ENCODE assay signal across 8 mouse cellular contexts in the genomic region with DNA sequence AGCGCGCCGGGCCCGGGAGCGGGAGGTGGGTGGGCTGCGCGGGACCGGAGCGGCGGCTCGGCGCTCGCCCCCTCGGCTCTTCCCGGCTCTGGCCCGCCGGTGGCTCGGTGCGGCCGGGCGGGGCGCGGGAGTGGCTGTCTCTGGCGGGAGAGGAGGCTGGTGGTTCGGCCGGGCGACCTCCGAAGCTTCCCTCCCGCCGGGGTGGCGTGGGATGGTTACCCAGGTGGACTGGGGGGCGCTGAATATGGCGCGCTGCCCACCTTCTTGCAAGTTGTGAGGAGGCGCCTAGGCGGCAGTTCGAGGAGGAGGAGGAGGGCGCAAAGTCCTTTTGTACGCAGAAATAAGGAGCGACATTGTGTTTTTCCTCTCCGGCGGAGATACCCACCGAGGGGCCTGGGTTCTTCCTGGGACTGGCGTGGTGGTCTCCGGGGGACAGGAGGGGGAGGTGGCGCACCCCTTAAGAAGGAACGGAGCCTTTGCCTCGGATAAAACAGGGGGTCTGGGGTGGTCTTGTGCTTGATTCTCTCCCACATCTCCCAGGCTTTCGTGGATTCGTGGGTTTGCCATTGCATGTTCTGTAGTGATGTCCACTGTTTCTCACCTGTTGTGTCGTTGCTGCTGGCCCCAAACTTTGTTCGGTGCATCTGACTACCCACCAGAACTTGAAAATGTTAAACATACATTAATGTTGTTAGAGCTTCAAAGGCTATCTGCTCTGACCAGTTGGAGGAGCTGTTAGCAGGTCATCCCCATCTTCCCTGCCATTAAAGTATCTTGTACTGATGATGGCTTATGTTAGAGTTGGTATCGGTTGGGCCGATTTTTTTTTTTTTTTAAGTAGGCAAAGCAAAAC. TPM values are rescaled to one million over a fixed set of nuclear protein-coding genes. Genes with fewer than 3 reads are reported as not detected.
DNase-seq lines count a peak whose midpoint lies in the region; ATAC-seq and TF ChIP-seq lines count a peak whose summit lies in the region.

No protein-coding gene starts in this region.

- peak; percentile 35 for ATAC-seq in forebrain, embryonic 11.5 days (replicated peaks; ENCODE audit: low FRiP score)
- peak; percentile 38; the same call in 1 of the 2 replicates for ATAC-seq in heart, embryonic 16.5 days (replicated peaks; ENCODE audit: extremely low read depth, insufficient read depth, low FRiP score)
- ATAC-seq in neural tube, embryonic 15.5 days (ENCODE audit: low FRiP score), result no peak; the same call in 1 of the 2 replicates

- H3K4me3 ChIP-seq in CH12.LX (replicated peaks in 1 of 3; ENCODE audit: low read depth in 2 of 3, low read length in 2 of 3, poor library complexity in 1 of 3), result peak overlapping the region; percentile 62 to 97 (median 86)
- H3K4me3 ChIP-seq in forebrain, embryonic 11.5 days (ENCODE audit: low read depth, low read length), result peak overlapping the region; percentile 98
- H3K4me3 ChIP-seq in heart, embryonic 16.5 days (ENCODE audit: low read length), result peak overlapping the region; percentile 95
- H3K4me3 ChIP-seq in neural tube, embryonic 15.5 days (replicated peaks), result peak overlapping the region; percentile 88

- peaks cover 0 to 37% of the 10 kb centered on the region in 2 experiments; a peak in 2 of 4 replicates for H3K4me1 ChIP-seq in CH12.LX (ENCODE audit: control insufficient read depth in 1 of 2, insufficient read depth in 2 of 2)
- no peaks in the 10 kb centered on the region for H3K4me1 ChIP-seq in forebrain, embryonic 11.5 days (replicated peaks; ENCODE audit: control insufficient read depth, insufficient read depth, low read length)
- peaks cover 9% of the 10 kb centered on the region for H3K4me1 ChIP-seq in heart, embryonic 16.5 days (ENCODE audit: control insufficient read depth, insufficient read depth, low read length)
- H3K4me1 ChIP-seq in neural tube, embryonic 15.5 days, result peaks cover 45% of the 10 kb centered on the region

- dilution Hi-C loops in CH12.LX (cut with MboI; ENCODE audit: extremely low pct_ligation_motif_present, extremely low pct_unique_long_range_greater_than_20kb, low sequenced_read_pairs), result no loop called here

- peak overlapping the region; percentile 63 for H3K4me2 ChIP-seq in CH12.LX (ENCODE audit: insufficient read depth, low read depth, poor library complexity, severe bottlenecking)
- H3K4me2 ChIP-seq in forebrain, embryonic 11.5 days (ENCODE audit: low read depth, low read length, severe bottlenecking), result peak overlapping the region; percentile 64
- H3K4me2 ChIP-seq in heart, embryonic 16.5 days (ENCODE audit: low read depth, low read length), result peak overlapping the region; percentile 64
- H3K4me2 ChIP-seq in neural tube, embryonic 15.5 days, result peak overlapping the region; percentile 79

- in situ Hi-C loops in CH12.LX (cut with MboI; ENCODE audit: low pct_ligation_motif_present, low pct_unique_long_range_greater_than_20kb, low sequenced_read_pairs), result no loop called here

- TF ChIP-seq RAD21 in CH12.LX (IDR thresholded peaks at IDR 0.05; ENCODE audit: low read depth, low read length), result peak; percentile 33

- no peaks in the 10 kb centered on the region for H3K27me3 ChIP-seq in CH12.LX (replicated peaks)
- no peaks in the 10 kb centered on the region for H3K27me3 ChIP-seq in forebrain, embryonic 11.5 days (ENCODE audit: control insufficient read depth, insufficient read depth, low read length)
- H3K27me3 ChIP-seq in heart, embryonic 16.5 days (ENCODE audit: control insufficient read depth, insufficient read depth, low read length), result no peaks in the 10 kb centered on the region
- H3K27me3 ChIP-seq in neural tube, embryonic 15.5 days (replicated peaks), result no peaks in the 10 kb centered on the region

- H3K9me3 ChIP-seq in CH12.LX (replicated peaks; ENCODE audit: low read length), result no peaks in the 10 kb centered on the region
- H3K9me3 ChIP-seq in forebrain, embryonic 11.5 days (ENCODE audit: control insufficient read depth, low read length), result no peaks in the 10 kb centered on the region
- H3K9me3 ChIP-seq in heart, embryonic 16.5 days (replicated peaks; ENCODE audit: control insufficient read depth, low read length), result 0 out of 2 replicates have a peak, but pooled peaks cover 3% of the 10 kb centered on the region
- no peaks in the 10 kb centered on the region for H3K9me3 ChIP-seq in neural tube, embryonic 15.5 days (replicated peaks)

- H3K79me2 ChIP-seq in CH12.LX (replicated peaks; ENCODE audit: control insufficient read depth, extremely low read depth, insufficient read depth, poor library complexity, severe bottlenecking), result peaks cover 51% of the 10 kb centered on the region

- DNase-seq in CH12.LX (ENCODE audit: extremely low read depth), result peak; percentile 33
- DNase-seq in c-Kit-positive CD71-positive TER-119-negative erythroid progenitor cells, embryonic 14.5 days (ENCODE audit: low read depth), result peak; percentile 25
- DNase-seq in forebrain, embryonic 11.5 days (ENCODE audit: low spot score), result peak; percentile 81
- peak; percentile 57 to 80 for DNase-seq in kidney, postnatal 25 days
- DNase-seq in lung, adult 18-20 months, result peak; percentile 51 to 55
- peak; percentile 83 for DNase-seq in testis, postnatal 10 days (ENCODE audit: low spot score)

- peak overlapping the region; percentile 99 for H3K9ac ChIP-seq in CH12.LX (ENCODE audit: insufficient read depth, low read depth)
- H3K9ac ChIP-seq in forebrain, embryonic 11.5 days (ENCODE audit: low read length), result peak overlapping the region; percentile 99
- peak overlapping the region; percentile 100 for H3K9ac ChIP-seq in heart, embryonic 16.5 days (ENCODE audit: low read length)
- peak overlapping the region; percentile 97 for H3K9ac ChIP-seq in neural tube, embryonic 15.5 days (replicated peaks)

- TF ChIP-seq CTCF in CH12.LX (conservative IDR thresholded peaks at IDR 0.05 in 1 of 2, IDR thresholded peaks at IDR 0.05 in 1 of 2; ENCODE audit: low read depth in 2 of 2, low read length in 2 of 2), result peak in 1 of 2 experiments; percentile 58; a peak in 2 of 4 replicates

- WGBS in forebrain, embryonic 11.5 days, result under 1% methylated on average over 53 of the region's 54 CpGs
- 0% methylated on average over 45 of the region's 54 CpGs for WGBS in heart, embryonic 16.5 days
- under 1% methylated on average over 50 of the region's 54 CpGs for WGBS in neural tube, embryonic 15.5 days

- TF ChIP-seq POLR2A in CH12.LX (IDR thresholded peaks at IDR 0.05; ENCODE audit: low read depth, low read length), result no peak

- no peak for TF ChIP-seq EP300 in CH12.LX (IDR thresholded peaks at IDR 0.05; ENCODE audit: low read length)

- peaks cover 0 to 16% of the 10 kb centered on the region in 2 experiments for H3K36me3 ChIP-seq in CH12.LX (replicated peaks in 1 of 2; ENCODE audit: control insufficient read depth in 1 of 2, insufficient read depth in 1 of 2, low read length in 1 of 2)
- no peaks in the 10 kb centered on the region; the same call in 1 of the 2 replicates for H3K36me3 ChIP-seq in forebrain, embryonic 11.5 days (ENCODE audit: control insufficient read depth, insufficient read depth, low read length)
- no peaks in the 10 kb centered on the region for H3K36me3 ChIP-seq in heart, embryonic 16.5 days (ENCODE audit: control insufficient read depth, insufficient read depth)
- H3K36me3 ChIP-seq in neural tube, embryonic 15.5 days, result no peaks in the 10 kb centered on the region

- peak overlapping the region; percentile 93 for H3K27ac ChIP-seq in CH12.LX (ENCODE audit: insufficient read depth, low read depth)
- peak overlapping the region; percentile 100 for H3K27ac ChIP-seq in forebrain, embryonic 11.5 days (ENCODE audit: low read depth, low read length)
- H3K27ac ChIP-seq in heart, embryonic 16.5 days (ENCODE audit: low read length), result peak overlapping the region; percentile 99
- H3K27ac ChIP-seq in neural tube, embryonic 15.5 days (replicated peaks), result peak overlapping the region; percentile 100

TF ChIP-seq in CH12.LX, 34 proteins besides CTCF, POLR2A, EP300 and RAD21:
- no peak for TF ChIP-seq TBP (conservative IDR thresholded peaks at IDR 0.05; ENCODE audit: low read depth, low read length)
- TF ChIP-seq TCF12 (IDR thresholded peaks at IDR 0.05; ENCODE audit: low read depth, low read length), result 0 out of 2 replicates have a peak, but pooled peaks have one; percentile 7
- peak; percentile 77 for TF ChIP-seq ZNF384 (IDR thresholded peaks at IDR 0.05; ENCODE audit: low read depth, low read length)

RNA-seq across cellular contexts. Expression of a gene that starts 0.9 kb away (rescaled TPM):
- 51.3 and 58.8 TPM in 2 replicates for total RNA-seq in CH12.LX (2012; rRNA removed)
- 62.9 and 74.6 TPM in 2 replicates for total RNA-seq in CH12.LX (2014; rRNA removed)
- 41.3 and 43.6 TPM in 2 replicates for polyA plus RNA-seq in CH12.LX (2012; ENCODE audit: insufficient read length, low read depth)
- polyA plus RNA-seq in forebrain, embryonic 11.5 days (2014; fragmentation: Nextera tagmentation; extraction: Ambion mirVana), result 87.2 and 95.3 TPM in 2 replicates
- polyA plus RNA-seq in heart, embryonic 16.5 days (2015; fragmentation: Nextera tagmentation; extraction: Ambion mirVana), result 33.6 and 35.0 TPM in 2 replicates
- 29.9 and 35.2 TPM in 2 replicates for polyA plus RNA-seq in neural tube, embryonic 15.5 days (2015; fragmentation: Nextera tagmentation; extraction: Ambion mirVana)

Comparison
In these comparisons a context has a peak if more than half of its experiments do, and no peak if none do; other contexts are left out.
1. DNase-seq: peak in every context shown above with its lines; median percentile 83 in testis, postnatal 10 days; 81 in forebrain, embryonic 11.5 days; 68 in kidney, postnatal 25 days; 53 in lung, adult 18-20 months; 33 in CH12.LX; 25 in c-Kit-positive CD71-positive TER-119-negative erythroid progenitor cells, embryonic 14.5 days.